Mouse (Mus musculus) liver, embryonic 13.5 days (tissue): ENCODE results near the gene Ppp1r36. TPM values are rescaled to one million over a fixed set of nuclear protein-coding genes. Genes with fewer than 3 reads are reported as not detected.

ENCODE experiments used
- ATAC-seq: fragments of 200-750 bp; cut with Nextera tagmentation; 2 replicates; pipeline ENCODE4 v1.8.0; 2017; ENCODE audit warnings: low read depth, mild to moderate bottlenecking, moderate number of reproducible peaks, moderate library complexity
- DNase-seq: peaks from one replicate; pipeline ENCODE4 v3.0.0; 2022
- H3K27ac ChIP-seq: fragments of 300-500 bp; sonication (generic); 2 replicates; pipeline ENCODE4 v1.5.1; 2015; ENCODE audit warnings: moderate library complexity, mild to moderate bottlenecking, inconsistent platforms
- H3K27me3 ChIP-seq: fragments of 300-500 bp; sonication (generic); 2 replicates; pipeline ENCODE4 v1.6.1; 2015; ENCODE audit warnings: mild to moderate bottlenecking, inconsistent platforms
- H3K36me3 ChIP-seq: fragments of 300-500 bp; sonication (generic); 2 replicates; pipeline ENCODE4 v1.6.1; 2015; ENCODE audit warnings: mild to moderate bottlenecking, inconsistent platforms
- H3K4me1 ChIP-seq: fragments of 300-500 bp; sonication (generic); replicated peaks from 2 replicates; pipeline ENCODE4 v1.6.1; 2015; ENCODE audit warnings: inconsistent platforms
- H3K4me2 ChIP-seq: fragments of 300-500 bp; sonication (generic); 2 replicates; pipeline ENCODE4 v1.6.1; 2015; ENCODE audit warnings: inconsistent platforms, mild to moderate bottlenecking, moderate library complexity
- H3K4me3 ChIP-seq: fragments of 300-500 bp; sonication (generic); replicated peaks from 2 replicates; pipeline ENCODE4 v1.5.1; 2015; ENCODE audit warnings: mild to moderate bottlenecking, inconsistent platforms
- H3K9ac ChIP-seq: fragments of 300-500 bp; sonication (generic); 2 replicates; pipeline ENCODE4 v1.6.1; 2015; ENCODE audit warnings: mild to moderate bottlenecking, inconsistent platforms
- H3K9me3 ChIP-seq: fragments of 300-500 bp; sonication (generic); replicated peaks from 2 replicates; pipeline ENCODE4 v1.6.1; 2016; ENCODE audit warnings: inconsistent platforms
- WGBS: fragments of 180-500 bp; shearing (Covaris S2); methylation state at CpG from one replicate; pipeline ENCODE4 v1.1.7; 2015; ENCODE audit not compliant: insufficient replicate concordance; 5-methylcytosine and 5-hydroxymethylcytosine counted together
- polyA plus RNA-seq: library from polyadenylated mRNA; unstranded; fragments of >200 nt; fragmentation: Nextera tagmentation; extraction: Ambion mirVana; gene quantifications from 2 replicates; pipeline ENCODE4 v1.2.1, GENCODE M21; 2015

Gene Ppp1r36
- polyA plus RNA-seq, 1 experiment from 2014 or later = not detected

GRCm38 (mm10) chr12:76478309-76479023, 61.1 kb downstream of the Ppp1r36 start:
- Histone ChIP-seq H3K27ac (no peak overlapping the region), H3K36me3 (no peaks in the 10 kb centered on the region), H3K4me3 (no peak overlapping the region), H3K4me2 (no peak overlapping the region), H3K9me3 (no peaks in the 10 kb centered on the region), H3K27me3 (0 out of 2 replicates have a peak, but pooled peaks cover 3% of the 10 kb centered on the region), H3K4me1 (peaks cover 6% of the 10 kb centered on the region; the same call in 1 of the 2 replicates), H3K9ac (no peak overlapping the region)
- 48% methylated on average over 13 of the region's 14 CpGs for WGBS
- ATAC-seq (no peak), DNase-seq (no peak)

GRCm38 (mm10) chr12:76479174-76479573, 61.8 kb downstream of the Ppp1r36 start:
- ATAC-seq = no peak
- Histone ChIP-seq H3K4me2 (no peak overlapping the region), H3K27ac (no peak overlapping the region), H3K4me3 (no peak overlapping the region), H3K9ac (no peak overlapping the region), H3K27me3 (0 out of 2 replicates have a peak, but pooled peaks cover 3% of the 10 kb centered on the region), H3K9me3 (no peaks in the 10 kb centered on the region), H3K36me3 (no peaks in the 10 kb centered on the region), H3K4me1 (peaks cover 2% of the 10 kb centered on the region; the same call in 1 of the 2 replicates)
- no peak for DNase-seq
- WGBS = 43% methylated on average over 5 of the region's 5 CpGs

- Histone ChIP-seq H3K4me3 (no peak overlapping the region), H3K27me3 (0 out of 2 replicates have a peak, but pooled peaks cover 3% of the 10 kb centered on the region), H3K9ac (no peak overlapping the region), H3K27ac (no peak overlapping the region), H3K36me3 (no peaks in the 10 kb centered on the region), H3K4me2 (no peak overlapping the region), H3K4me1 (no peaks in the 10 kb centered on the region), H3K9me3 (no peaks in the 10 kb centered on the region)
- DNase-seq (no peak), ATAC-seq (no peak)
- 70% methylated on average over 4 of the region's 4 CpGs for WGBS
These were observed 62.6 kb downstream of the Ppp1r36 start for GRCm38 (mm10) chr12:76479836-76480495.

GRCm38 (mm10) chr12:76482446-76482845, 65.1 kb downstream of the Ppp1r36 start:
- no peaks in the 10 kb centered on the region for H3K9me3 ChIP-seq
- no peak overlapping the region for H3K9ac ChIP-seq
- H3K27me3 ChIP-seq = 0 out of 2 replicates have a peak, but pooled peaks cover 3% of the 10 kb centered on the region
- ATAC-seq = no peak
- no peak for DNase-seq
- no peak overlapping the region for H3K4me3 ChIP-seq
- H3K36me3 ChIP-seq = no peaks in the 10 kb centered on the region
- H3K4me2 ChIP-seq = no peak overlapping the region
- no peak overlapping the region for H3K27ac ChIP-seq
- WGBS = 61% methylated on average over 2 of the region's 2 CpGs
- no peaks in the 10 kb centered on the region for H3K4me1 ChIP-seq

- Histone ChIP-seq H3K4me3 (no peak overlapping the region), H3K9ac (no peak overlapping the region), H3K36me3 (no peaks in the 10 kb centered on the region), H3K4me2 (no peak overlapping the region), H3K4me1 (no peaks in the 10 kb centered on the region), H3K9me3 (no peaks in the 10 kb centered on the region), H3K27ac (no peak overlapping the region), H3K27me3 (0 out of 2 replicates have a peak, but pooled peaks cover 3% of the 10 kb centered on the region)
- ATAC-seq (no peak), DNase-seq (no peak)
- WGBS = 76% methylated on average over 2 of the region's 2 CpGs
These were observed 65.6 kb downstream of the Ppp1r36 start for GRCm38 (mm10) chr12:76482948-76483347.

- Histone ChIP-seq H3K4me1 (no peaks in the 10 kb centered on the region), H3K9ac (no peak overlapping the region), H3K36me3 (no peaks in the 10 kb centered on the region), H3K9me3 (no peaks in the 10 kb centered on the region), H3K4me3 (no peak overlapping the region), H3K4me2 (no peak overlapping the region), H3K27ac (no peak overlapping the region), H3K27me3 (no peaks in the 10 kb centered on the region)
- no peak for DNase-seq
- WGBS = 26% methylated on average over 4 of the region's 4 CpGs
- no peak for ATAC-seq
These were observed 67.5 kb downstream of the Ppp1r36 start for GRCm38 (mm10) chr12:76484881-76485280.

GRCm38 (mm10) chr12:76485381-76485780, 68.0 kb downstream of the Ppp1r36 start:
- H3K4me2 ChIP-seq = no peak overlapping the region
- H3K9ac ChIP-seq = no peak overlapping the region
- DNase-seq (no peak), ATAC-seq (no peak)
- no peak overlapping the region for H3K27ac ChIP-seq
- 47% methylated on average over 11 of the region's 11 CpGs for WGBS
- no peaks in the 10 kb centered on the region for H3K9me3 ChIP-seq
- no peaks in the 10 kb centered on the region for H3K4me1 ChIP-seq
- no peaks in the 10 kb centered on the region for H3K27me3 ChIP-seq
- H3K4me3 ChIP-seq = no peak overlapping the region
- H3K36me3 ChIP-seq = no peaks in the 10 kb centered on the region

- 27% methylated on average over 9 of the region's 9 CpGs for WGBS
- Histone ChIP-seq H3K36me3 (no peaks in the 10 kb centered on the region), H3K9ac (no peak overlapping the region), H3K27ac (no peak overlapping the region), H3K4me1 (no peaks in the 10 kb centered on the region), H3K4me3 (no peak overlapping the region), H3K27me3 (no peaks in the 10 kb centered on the region), H3K4me2 (no peak overlapping the region), H3K9me3 (no peaks in the 10 kb centered on the region; the same call in 1 of the 2 replicates)
- ATAC-seq (no peak), DNase-seq (no peak)
These were observed 69.6 kb downstream of the Ppp1r36 start for GRCm38 (mm10) chr12:76486943-76487342.

Other genes starting within 250 kb of the Ppp1r36 start
- gene Esr2, start 240.3 kb upstream of the Ppp1r36 start, polyA plus RNA-seq = 0.05 TPM in 1 of 2 replicates, not detected in the other
- 0.10 and 0.13 TPM in 2 replicates for gene Tex21, start 170.8 kb upstream of the Ppp1r36 start, polyA plus RNA-seq
- gene Mthfd1, start 162.2 kb upstream of the Ppp1r36 start, polyA plus RNA-seq = 111 and 125 TPM in 2 replicates
- gene Akap5, start 92.6 kb upstream of the Ppp1r36 start, polyA plus RNA-seq = 0.43 and 0.51 TPM in 2 replicates
- 8.3 and 9.2 TPM in 2 replicates for gene Zbtb25, start 47.9 kb upstream of the Ppp1r36 start, polyA plus RNA-seq
- 4.3 and 5.9 TPM in 2 replicates for gene Zbtb1, start 47.3 kb upstream of the Ppp1r36 start, polyA plus RNA-seq
- gene Hspa2, start 13.4 kb upstream of the Ppp1r36 start, polyA plus RNA-seq = 1.7 and 2.4 TPM in 2 replicates
- gene Plekhg3, start 113.4 kb downstream of the Ppp1r36 start, polyA plus RNA-seq = 1.7 and 1.9 TPM in 2 replicates